Mouse (Mus musculus): ENCODE data around the gene Ispd.

The Ispd gene

DNA sequence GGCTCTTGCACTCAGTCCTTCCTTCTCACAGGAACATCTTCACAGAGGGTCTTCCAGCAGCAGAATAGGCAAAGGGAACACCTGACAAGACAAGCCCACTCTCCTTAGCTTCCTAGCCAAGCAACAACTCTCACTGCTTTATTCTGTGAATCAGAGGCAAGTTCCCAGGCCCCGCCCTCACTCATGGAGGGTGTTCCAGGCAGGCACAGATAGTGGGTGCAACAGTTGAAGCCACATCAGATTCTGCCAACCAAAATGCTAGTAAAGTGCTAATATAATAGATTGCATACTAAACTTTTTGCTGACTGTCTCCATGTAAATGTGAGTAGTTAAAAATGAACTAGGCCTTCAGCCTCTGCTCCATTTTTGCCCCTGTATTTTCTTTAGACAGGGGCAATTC, 173.4 kb downstream of the Ispd start:
- no peak for DNase-seq (ENCODE audit: low read depth, low spot score)

GRCm38 (mm10) chr12:36564146-36564545, 182.9 kb downstream of the Ispd start:
- DNase-seq (ENCODE audit: low read depth, low spot score) = no peak

DNA sequence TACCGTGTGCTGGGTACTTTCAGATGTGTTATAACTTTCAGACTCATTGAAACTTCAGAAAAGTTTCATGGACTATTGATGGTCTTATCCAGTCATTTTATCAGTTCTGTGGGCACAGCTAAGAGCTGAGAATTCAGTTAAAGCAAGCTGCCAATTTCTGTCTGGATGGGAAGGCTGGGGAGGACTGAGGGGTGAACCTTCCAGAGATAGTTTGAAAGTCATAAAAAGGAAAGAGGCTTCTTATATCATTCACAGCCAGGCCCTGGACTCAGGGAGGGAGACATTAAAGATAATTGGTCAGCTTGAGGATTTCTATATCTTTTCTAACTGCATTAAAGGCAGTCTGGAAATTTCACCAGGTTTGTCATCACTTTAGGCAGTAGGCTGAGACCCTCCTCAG, 185.7 kb downstream of the Ispd start:
- no peak for DNase-seq (ENCODE audit: low read depth, low spot score)

- no peak for DNase-seq (ENCODE audit: low read depth, low spot score)
These were observed 189.3 kb downstream of the Ispd start for GRCm38 (mm10) chr12:36570414-36571095.

DNA sequence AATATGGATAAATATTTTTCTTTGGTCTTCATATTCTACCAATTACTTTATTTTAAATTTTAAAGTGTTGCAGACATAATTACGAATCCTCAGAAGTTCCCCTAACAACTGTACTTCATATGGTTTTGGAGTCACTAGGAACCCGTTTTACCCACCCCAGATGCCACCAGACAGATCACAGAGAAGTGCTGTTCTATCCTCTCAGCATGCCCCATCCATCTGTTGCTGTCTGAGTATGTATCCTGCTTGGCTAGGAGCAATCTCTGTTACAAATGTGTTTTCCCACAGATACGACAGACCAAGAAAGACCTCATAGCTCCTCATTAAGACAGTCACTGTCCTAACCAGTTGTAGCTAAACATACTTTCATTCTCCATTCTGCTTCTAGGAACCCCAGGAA, 203.6 kb downstream of the Ispd start:
- DNase-seq (ENCODE audit: low read depth, low spot score) = no peak

DNA sequence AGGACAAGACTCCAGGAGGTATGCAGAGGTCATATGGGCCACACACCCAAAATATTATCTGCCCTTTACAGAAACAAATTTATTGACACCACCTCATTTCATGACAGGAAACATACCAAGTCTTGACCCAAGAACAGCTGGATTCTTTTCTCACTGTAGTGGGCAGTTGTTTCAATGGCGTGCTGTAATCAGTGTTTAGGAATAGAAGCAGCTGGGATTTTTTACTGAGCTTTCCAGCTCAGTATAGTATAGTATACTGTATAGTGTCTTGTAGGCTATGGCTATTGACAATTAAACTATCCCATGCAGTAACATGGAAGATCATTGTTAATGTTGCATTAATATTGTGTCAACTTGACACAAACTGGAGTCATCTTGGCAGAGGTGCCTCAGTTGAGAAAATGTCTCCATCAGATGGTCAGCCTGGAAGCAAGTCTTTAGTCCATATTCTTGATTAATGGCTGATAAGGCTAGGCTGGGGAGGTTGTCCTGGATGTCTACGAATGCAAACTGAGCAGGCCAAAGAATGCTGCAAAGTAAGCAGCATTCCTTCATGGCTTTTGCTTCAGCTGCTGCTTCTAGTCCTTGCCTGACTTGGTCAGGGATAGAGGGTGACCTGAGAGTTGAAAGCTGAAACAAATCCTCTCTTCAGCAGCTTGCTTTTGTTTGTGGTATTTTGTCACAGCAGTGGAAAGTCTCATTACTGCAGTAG, 216.4 kb downstream of the Ispd start:
- DNase-seq (ENCODE audit: low read depth, low spot score) = no peak

DNA sequence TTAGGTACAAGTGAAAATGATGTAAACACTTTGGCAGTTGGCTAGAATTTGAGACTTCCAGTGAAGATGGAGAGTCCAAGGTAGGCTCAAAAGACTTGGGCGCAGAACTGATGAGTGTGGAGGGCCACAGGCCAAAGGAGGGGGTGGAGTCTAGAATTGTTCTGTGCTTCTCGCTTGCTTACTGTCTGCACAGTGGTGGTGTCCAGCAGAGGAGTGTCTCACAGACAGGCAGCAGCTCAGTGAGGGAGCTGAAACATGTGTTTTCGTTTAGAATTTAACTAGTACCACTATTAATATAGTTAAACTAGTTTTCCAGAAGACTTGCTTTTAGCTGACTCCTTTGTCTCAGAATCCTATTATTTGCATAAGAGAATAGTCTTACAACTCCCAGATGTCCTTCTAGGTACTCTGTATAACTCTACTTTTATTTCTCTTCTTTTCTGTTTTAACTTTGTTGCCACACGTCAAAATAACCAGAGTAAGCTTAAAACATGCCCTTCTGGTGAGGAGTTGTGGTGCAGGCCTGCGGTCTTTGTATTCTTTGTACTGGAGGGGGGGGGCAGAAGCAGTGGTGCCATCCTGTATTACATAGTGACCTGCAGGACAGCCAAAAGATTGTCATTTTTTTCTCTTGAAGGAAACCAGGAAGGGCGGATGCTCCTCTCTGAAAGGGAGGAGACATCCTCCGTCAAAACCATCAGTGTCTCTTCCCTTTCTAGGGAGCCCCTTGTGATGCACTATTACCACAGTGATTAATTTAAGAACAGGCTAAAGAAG, 240.9 kb downstream of the Ispd start:
- no peak for DNase-seq (ENCODE audit: low read depth, low spot score)

DNA sequence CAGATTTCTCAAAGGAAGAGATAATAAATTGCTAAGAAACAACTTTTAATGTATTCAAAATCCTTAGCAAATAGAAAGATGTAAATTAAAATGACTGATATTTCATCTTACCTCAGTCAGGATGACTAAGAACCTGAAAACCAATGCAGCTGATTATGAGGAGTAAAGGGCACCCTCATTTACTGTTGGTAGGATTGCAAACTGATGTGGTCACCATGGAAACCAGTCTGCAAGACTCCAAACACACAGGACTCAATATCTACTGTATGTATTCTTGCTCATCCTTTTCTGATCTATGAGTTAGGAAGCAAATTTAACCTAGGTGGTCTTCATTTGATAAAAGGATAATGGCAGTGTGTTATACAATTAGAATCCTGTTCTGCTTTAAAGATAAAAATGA, 246.0 kb downstream of the Ispd start:
- no peak for DNase-seq (ENCODE audit: low read depth, low spot score)

DNA sequence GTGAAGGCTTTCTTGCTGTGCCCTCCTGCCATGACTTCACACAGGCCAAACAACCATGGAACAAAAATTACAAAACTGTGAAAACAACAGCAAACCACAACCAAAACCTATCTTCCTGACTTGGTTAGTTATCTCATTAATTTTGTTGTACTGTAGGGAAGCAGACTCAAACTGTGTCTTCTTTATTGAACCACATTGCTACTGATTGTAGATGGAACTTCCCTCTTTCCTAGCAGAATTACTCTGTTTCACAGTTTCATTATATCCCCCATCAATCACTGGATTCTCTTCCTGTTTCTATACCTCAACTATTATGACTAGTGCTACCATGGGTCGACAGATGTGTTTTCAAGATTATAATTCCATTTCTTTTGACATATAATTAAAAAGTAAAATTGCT, 251.2 kb downstream of the Ispd start:
- no peak for DNase-seq (ENCODE audit: low read depth, low spot score)

DNA sequence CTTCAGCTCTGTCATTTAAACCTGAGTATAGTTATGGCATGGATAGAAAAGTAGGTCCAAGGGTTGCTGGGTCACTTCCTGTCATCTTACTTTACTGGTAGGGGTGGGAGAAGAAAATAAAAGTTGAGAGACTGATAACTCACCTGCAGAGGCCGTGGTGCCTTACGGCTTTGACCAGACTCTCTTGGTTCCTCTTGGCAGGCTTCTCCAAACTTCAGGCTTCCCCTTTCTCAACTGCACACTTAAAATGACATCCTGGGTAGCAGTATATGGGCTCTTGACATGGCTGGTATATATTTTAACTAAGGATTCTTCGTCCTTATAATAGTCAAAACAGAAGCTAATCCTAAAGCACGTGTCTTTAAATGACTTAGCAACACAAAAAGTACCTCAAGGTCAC, 266.3 kb downstream of the Ispd start:
- no peak for DNase-seq (ENCODE audit: low read depth, low spot score)

- no peak for DNase-seq (ENCODE audit: low read depth, low spot score)
These were observed 281.2 kb downstream of the Ispd start for GRCm38 (mm10) chr12:36662496-36662895.

- DNase-seq (ENCODE audit: low read depth, low spot score) = no peak
These were observed 283.5 kb downstream of the Ispd start for GRCm38 (mm10) chr12:36664783-36665182.

DNA sequence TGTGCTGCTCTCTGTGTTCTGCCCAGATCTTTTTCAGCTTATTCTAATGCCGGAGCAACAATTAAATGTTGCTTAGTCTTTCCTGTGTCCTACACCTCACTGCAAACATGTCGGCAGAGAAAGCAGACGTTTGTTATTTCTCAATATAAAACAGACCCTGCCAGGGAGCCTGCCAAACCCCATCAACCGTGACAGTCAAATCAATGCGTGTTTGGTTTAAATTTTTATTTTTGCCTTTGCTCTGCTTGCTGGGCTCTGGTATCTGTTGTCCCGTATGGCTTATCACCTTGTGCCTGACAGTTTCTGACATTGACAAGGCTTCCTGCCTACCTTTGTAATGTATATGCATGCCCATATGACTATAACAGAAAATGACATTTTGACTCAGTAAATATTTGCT, 285.5 kb downstream of the Ispd start:
- DNase-seq (ENCODE audit: low read depth, low spot score) = no peak

DNA sequence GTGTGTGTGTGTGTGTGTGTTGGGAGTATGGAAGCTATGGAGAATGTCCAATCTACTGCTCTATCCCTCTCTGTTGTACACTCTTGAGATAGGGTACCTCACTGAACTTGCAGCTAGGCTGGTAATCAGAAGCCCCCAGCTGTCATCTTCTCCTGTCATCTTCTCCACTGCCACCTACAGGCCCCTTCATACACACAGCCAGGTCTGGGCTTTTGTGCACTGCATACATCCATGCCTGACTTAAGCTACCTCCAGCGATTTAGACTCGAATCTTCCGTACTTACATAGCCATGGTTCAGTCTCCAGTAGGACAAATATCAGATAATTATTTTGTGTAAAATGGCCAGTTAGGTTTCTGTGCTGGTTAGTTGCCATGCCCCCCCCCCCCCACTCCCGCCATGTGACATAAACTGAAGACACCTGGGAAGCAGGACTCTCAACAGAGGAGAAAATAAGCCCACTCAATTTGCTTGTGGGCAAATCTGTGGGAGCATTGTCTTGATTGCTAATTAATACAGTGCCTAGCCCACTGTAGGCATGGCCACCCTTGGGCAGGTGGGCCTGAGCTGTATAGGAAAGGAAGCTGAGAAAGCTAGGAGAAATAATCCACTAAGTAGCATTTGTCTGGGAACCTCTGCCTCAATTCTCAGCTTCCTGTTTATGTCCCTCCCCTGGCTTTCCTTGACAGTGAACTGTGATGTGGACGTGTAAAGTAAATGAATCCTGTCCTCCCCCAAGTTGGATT, 289.1 kb downstream of the Ispd start:
- DNase-seq (ENCODE audit: low read depth, low spot score) = no peak

- DNase-seq (ENCODE audit: low read depth, low spot score) = peak; percentile 25
These were observed 289.8 kb downstream of the Ispd start for GRCm38 (mm10) chr12:36670915-36671579.

DNA sequence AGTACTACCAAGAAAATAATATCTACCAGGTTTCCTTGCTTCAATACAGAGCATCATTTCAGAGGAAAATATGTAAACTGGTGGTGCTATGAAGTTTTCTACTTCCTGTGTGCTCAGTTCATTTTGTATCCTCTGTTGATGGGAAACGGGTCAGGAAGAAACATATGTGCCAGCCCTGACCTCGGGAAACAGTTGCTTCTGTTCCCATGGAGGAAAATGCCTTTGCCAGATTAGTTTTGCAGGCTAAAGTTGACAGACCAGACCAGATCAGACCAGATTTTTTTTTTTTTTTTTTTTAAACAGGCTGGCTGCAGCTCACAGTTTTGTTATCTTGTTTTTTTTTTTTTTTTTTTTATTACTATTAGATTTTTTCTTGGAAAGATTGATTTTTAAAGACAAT, 293.2 kb downstream of the Ispd start:
- no peak for DNase-seq (ENCODE audit: low read depth, low spot score)

- no peak for DNase-seq (ENCODE audit: low read depth, low spot score)
These were observed 297.0 kb downstream of the Ispd start for GRCm38 (mm10) chr12:36678220-36678619.

GRCm38 (mm10) chr12:36680883-36681505, 299.7 kb downstream of the Ispd start:
- DNase-seq (ENCODE audit: low read depth, low spot score) = no peak

DNA sequence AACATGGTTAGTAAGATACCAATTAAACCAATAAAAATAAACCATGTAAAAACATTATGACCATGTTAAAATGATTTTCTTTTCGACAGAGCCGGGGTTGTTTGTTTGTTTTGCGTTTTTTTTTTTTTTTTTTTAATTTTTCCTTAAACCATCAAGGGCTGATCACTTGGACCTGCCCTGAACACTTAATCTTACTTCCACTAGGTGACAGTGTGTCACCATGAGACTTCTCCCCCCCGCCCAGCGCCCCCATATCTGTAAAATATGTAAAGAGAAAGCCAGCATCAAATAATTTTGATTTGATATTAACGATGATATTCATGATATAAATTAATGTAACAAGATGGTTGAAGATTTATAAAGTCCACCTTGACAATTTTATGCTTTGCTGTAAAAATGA, 300.5 kb downstream of the Ispd start:
- no peak for DNase-seq (ENCODE audit: low read depth, low spot score)

DNA sequence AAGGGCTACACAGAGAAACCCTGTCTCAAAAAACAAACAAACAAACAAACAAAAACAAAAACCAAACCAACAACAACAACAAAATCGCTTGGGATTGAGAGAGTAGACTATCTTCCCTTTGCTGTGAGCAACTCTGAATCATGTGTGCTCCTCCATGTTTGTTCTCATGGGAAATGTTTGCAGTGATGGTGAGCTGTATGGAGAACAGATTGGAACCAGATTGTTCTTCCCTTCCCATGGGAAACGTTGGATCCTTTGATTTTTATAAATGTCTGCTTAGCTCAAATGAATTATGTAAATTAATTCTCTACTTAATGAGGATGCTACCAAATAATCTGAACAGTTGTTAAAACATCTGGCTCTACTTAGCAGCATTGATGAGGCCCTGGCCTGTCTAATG, 312.8 kb downstream of the Ispd start:
- DNase-seq (ENCODE audit: low read depth, low spot score) = no peak

DNA sequence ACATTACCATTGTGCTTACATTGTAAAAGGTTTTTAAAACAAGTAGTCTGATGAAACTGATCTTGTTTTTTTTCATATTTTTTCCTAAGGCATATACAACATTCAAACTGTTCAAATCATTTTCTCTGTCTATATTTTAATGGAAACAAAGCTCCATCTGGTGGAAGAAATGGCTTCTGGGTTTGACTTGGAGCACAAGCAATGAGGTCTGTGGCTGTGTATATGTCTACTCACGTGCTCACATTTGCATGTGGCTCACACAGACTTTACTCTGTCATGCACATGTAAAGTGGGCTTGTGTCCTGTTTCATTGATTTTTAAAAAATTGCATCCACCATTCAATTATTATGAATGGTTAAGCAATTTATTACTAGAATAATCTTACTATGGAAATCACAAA, 323.1 kb downstream of the Ispd start:
- no peak for DNase-seq (ENCODE audit: low read depth, low spot score)

Data from CD4-positive, CD25-positive, alpha-beta regulatory T cell, adult 2 months (primary cell).